Mouse (Mus musculus) olfactory bulb, adult 2 months (tissue): ENCODE data around the gene Mis18a. TPM values are rescaled to one million over a fixed set of nuclear protein-coding genes. Genes with fewer than 3 reads are reported as not detected.

ENCODE experiments used
- H3K27ac ChIP-seq: fragments of 200-500 bp; 2 replicates; pipeline ENCODE4 v1.5.1; 2012; ENCODE audit warnings: low read depth, low read length; ENCODE audit not compliant: insufficient read depth
- H3K4me1 ChIP-seq: fragments of 200-500 bp; 2 replicates; pipeline ENCODE4 v1.6.1; 2012; ENCODE audit warnings: low read length; ENCODE audit not compliant: control insufficient read depth, insufficient read depth
- H3K4me3 ChIP-seq: fragments of 200-500 bp; 2 replicates; pipeline ENCODE4 v1.5.1; 2012; ENCODE audit warnings: mild to moderate bottlenecking, low read depth, low read length, moderate library complexity; ENCODE audit not compliant: insufficient read depth
- CTCF ChIP-seq: fragments of 200-500 bp; IDR thresholded peaks from 2 replicates; pipeline ENCODE4 v1.5.1; 2012; ENCODE audit warnings: low read depth, mild to moderate bottlenecking, low read length, moderate library complexity; ENCODE audit not compliant: insufficient read depth
- POLR2A ChIP-seq: fragments of 200-500 bp; IDR thresholded peaks from 2 replicates; pipeline ENCODE4 v1.6.1; 2012; ENCODE audit warnings: mild to moderate bottlenecking, low read depth, low read length, moderate library complexity; ENCODE audit not compliant: insufficient read depth
- WGBS: fragments of 180-500 bp; shearing (Covaris S2); methylation state at CpG from one replicate; pipeline ENCODE4 v1.1.7; 2018; 5-methylcytosine and 5-hydroxymethylcytosine counted together
- polyA plus RNA-seq: library from polyadenylated mRNA; stranded (reverse); fragments of >200 nt; gene quantifications from 2 replicates; pipeline ENCODE4 v1.2.4, GENCODE M21; 2012; ENCODE audit warnings: low replicate concordance; ENCODE audit not compliant: missing spikeins, insufficient read depth, insufficient read length

Mis18a gene
- polyA plus RNA-seq, 1 experiment: not detected

- no peak overlapping the region for H3K27ac ChIP-seq
- H3K4me1 ChIP-seq: peaks cover 7% of the 10 kb centered on the region
- TF ChIP-seq CTCF: no peak
- TF ChIP-seq POLR2A: no peak
- 68% methylated on average over 21 of the region's 21 CpGs for WGBS
- no peak overlapping the region for H3K4me3 ChIP-seq
Observed at GRCm38 (mm10) chr16:90673507-90674354, 53.5 kb downstream of the Mis18a start.

Other genes starting within 250 kb of the Mis18a start
- gene Mrap, start 10.8 kb upstream of the Mis18a start, polyA plus RNA-seq: not detected in 2 replicates
- gene Urb1, start 83.0 kb upstream of the Mis18a start, polyA plus RNA-seq: not detected in 2 replicates
- not detected in 2 replicates for gene Eva1c, start 99.3 kb upstream of the Mis18a start, polyA plus RNA-seq
- not detected in 2 replicates for gene Cfap298, start 207.7 kb upstream of the Mis18a start, polyA plus RNA-seq